Mouse (Mus musculus) liver, postnatal 0 days (tissue): ENCODE measurements at regions not wholly inside any gene's neighbourhood (a gene's known extent, or its start where the extent isn't known, plus 50 kb on each side); places are given as distances from the start of the nearest gene placed in this dataset.

Experiments
- CTCF ChIP-seq: sonication (generic); IDR thresholded peaks from 2 replicates; pipeline ENCODE4 v1.5.1; 2016; ENCODE audit warnings: antibody characterized with exemption, low read depth
- EP300 ChIP-seq: IDR thresholded peaks from 2 replicates; pipeline ENCODE4 v1.6.1; 2016; ENCODE audit warnings: antibody characterized with exemption, low read depth, mild to moderate bottlenecking

DNA sequence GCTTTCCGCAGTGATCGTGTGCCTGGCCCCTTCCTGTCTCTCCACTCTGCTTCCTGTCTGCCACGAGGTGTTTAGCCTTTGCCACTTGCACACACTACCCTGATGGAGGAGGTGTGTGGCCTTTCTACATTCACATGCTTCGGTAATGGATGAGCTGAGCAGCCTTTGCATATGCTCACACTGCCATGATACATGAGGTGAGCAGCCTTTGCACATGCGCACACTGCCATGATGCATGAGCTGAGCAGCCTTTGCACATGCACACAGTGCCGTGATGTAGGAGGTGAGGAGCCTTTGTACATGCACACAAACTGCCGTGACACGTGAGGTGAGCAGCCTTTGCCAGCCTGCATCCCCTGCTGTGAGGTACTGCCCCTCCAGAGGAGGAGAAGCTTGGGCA lies 58.3 kb downstream of the Erv3 start:
- TF ChIP-seq CTCF (no peak), EP300 (no peak)
